Mouse (Mus musculus) adrenal gland (tissue): ENCODE data around the gene Mup22.
"Not testable (repeated sequence)": the region's sequence is repeated elsewhere in the genome, so short reads cannot be mapped to it uniquely, and the experiment has no call there.

ENCODE experiments used
- intact Hi-C: fragments of 180-260 bp; cut with DNase I; formaldehyde crosslinking; loops from one replicate; pipeline ENCODE4 v1.15.1; 2025
- long read RNA-seq, 2 experiments: library from polyadenylated mRNA; unstranded; transcript quantifications; one replicate each; pipeline ENCODE4 v2.0.0; 2020; ENCODE audit warnings: borderline replicate concordance in 1 of 2; ENCODE audit not compliant: insufficient replicate concordance in 1 of 2

The Mup22 gene
- long read RNA-seq, experiment 1, partial matches to known transcripts, result 0 of 3 reads
- long read RNA-seq, experiment 1, other reads (novel, unspliced or antisense), result 0 of 3 reads
- long read RNA-seq, experiment 2, result 0 reads

DNA sequence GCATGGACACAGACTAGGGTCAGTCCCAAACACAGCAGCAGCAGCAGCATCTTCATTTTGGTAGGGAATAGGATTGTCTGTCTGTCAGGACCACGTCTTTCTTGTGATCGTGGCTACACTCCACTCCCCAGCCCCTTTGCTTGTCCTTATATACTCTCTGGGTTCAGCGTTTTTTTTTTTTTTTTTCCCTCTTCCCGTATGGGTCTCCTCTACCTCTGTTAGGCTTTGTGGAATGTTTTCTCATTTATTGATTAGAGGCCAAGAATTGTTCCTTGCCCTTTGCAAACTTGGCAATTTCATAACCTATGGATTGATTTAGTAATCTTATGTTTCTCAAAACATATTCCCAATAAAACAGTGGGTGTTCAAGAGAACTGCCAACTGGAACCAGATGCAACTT lies at the start of gene Mup22:
TSS of gene Mup22 (minus strand) at position 101 of the 400 bp plus-strand sequence.
- intact Hi-C loops, result not testable (repeated sequence)

DNA sequence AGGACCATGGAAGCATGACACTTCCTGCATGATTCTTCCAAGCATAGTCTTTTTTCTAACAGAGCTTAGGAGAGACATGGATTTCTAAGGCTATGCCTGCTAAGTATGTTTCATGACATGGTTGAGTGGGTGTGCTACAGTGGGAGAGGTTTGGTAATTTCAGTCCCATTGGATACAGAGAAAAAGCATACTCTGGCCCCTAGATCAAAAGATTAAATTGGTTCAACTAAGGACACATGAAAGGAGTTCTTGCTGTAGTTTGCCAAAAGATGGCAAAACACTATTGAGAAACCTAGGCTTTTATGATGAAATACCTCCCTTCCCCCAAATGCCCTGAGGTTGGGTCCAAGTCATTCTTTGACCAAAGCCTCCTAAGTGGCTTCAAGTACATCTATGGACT lies 19.6 kb upstream of the Mup22 start:
- intact Hi-C loops, result not testable (repeated sequence)
